Mouse (Mus musculus): Measurements from ENCODE around the gene Nim1k. TPM values are rescaled to one million over a fixed set of nuclear protein-coding genes. Genes with fewer than 3 reads are reported as not detected.
A peak's percentile ranks its signal among the peaks of the same experiment; 100 is the strongest.
"Not testable (repeated sequence)": the region's sequence is repeated elsewhere in the genome, so short reads cannot be mapped to it uniquely, and the experiment has no call there.

Gene Nim1k
- polyA plus RNA-seq, 2 experiments = 1.3 to 2.2 TPM

GRCm38 (mm10) chr13:119708941-119709340, 46.7 kb downstream of the Nim1k start:
- WGBS = 78% methylated on average over 5 of the region's 5 CpGs
- no peak overlapping the region for H3K9ac ChIP-seq (ENCODE audit: low read depth, low read length, severe bottlenecking)

GRCm38 (mm10) chr13:119707906-119708305, 47.8 kb downstream of the Nim1k start:
- 76% methylated on average over 6 of the region's 6 CpGs for WGBS
- Histone ChIP-seq H3K4me1 (ENCODE audit: control insufficient read depth, insufficient read depth, low read length) (no peaks in the 10 kb centered on the region), H3K4me3 (replicated peaks; ENCODE audit: low read length) (no peak overlapping the region), H3K27ac (replicated peaks; ENCODE audit: low read depth, low read length) (no peak overlapping the region), H3K9me3 (ENCODE audit: control insufficient read depth, low read length) (no peaks in the 10 kb centered on the region), H3K4me2 (replicated peaks; ENCODE audit: low read depth, low read length, severe bottlenecking) (no peak overlapping the region), H3K9ac (ENCODE audit: low read depth, low read length, severe bottlenecking) (no peak overlapping the region), H3K27me3 (ENCODE audit: control insufficient read depth, insufficient read depth, low read length) (no peaks in the 10 kb centered on the region), H3K36me3 (ENCODE audit: control insufficient read depth, insufficient read depth, low read length) (peaks cover 68% of the 10 kb centered on the region)
- no peak for TF ChIP-seq POLR2A (IDR thresholded peaks at IDR 0.05; ENCODE audit: borderline replicate concordance, extremely low read depth, insufficient read depth, insufficient read length)
- DNase-seq (ENCODE audit: low spot score) (no peak), ATAC-seq (ENCODE audit: low FRiP score, low read depth) (no peak)

More at GRCm38 (mm10) chr13:119708941-119709340, 46.7 kb downstream of the Nim1k start:
- H3K4me2 ChIP-seq (replicated peaks; ENCODE audit: low read depth, low read length, severe bottlenecking) = no peak overlapping the region
- no peak for TF ChIP-seq POLR2A (IDR thresholded peaks at IDR 0.05; ENCODE audit: borderline replicate concordance, extremely low read depth, insufficient read depth, insufficient read length)
- H3K27ac ChIP-seq (replicated peaks; ENCODE audit: low read depth, low read length) = no peak overlapping the region
- ATAC-seq (ENCODE audit: low FRiP score, low read depth) (no peak), DNase-seq (ENCODE audit: low spot score) (no peak)
- no peak overlapping the region for H3K4me3 ChIP-seq (replicated peaks; ENCODE audit: low read length)
- no peaks in the 10 kb centered on the region for H3K9me3 ChIP-seq (ENCODE audit: control insufficient read depth, low read length)
- H3K27me3 ChIP-seq (ENCODE audit: control insufficient read depth, insufficient read depth, low read length) = no peaks in the 10 kb centered on the region
- H3K36me3 ChIP-seq (ENCODE audit: control insufficient read depth, insufficient read depth, low read length) = peaks cover 58% of the 10 kb centered on the region
- H3K4me1 ChIP-seq (ENCODE audit: control insufficient read depth, insufficient read depth, low read length) = no peaks in the 10 kb centered on the region

- H3K27ac ChIP-seq (replicated peaks; ENCODE audit: low read depth, low read length) = no peak overlapping the region
- H3K27me3 ChIP-seq (ENCODE audit: control insufficient read depth, insufficient read depth, low read length) = no peaks in the 10 kb centered on the region
- no peaks in the 10 kb centered on the region for H3K9me3 ChIP-seq (ENCODE audit: control insufficient read depth, low read length)
- no peak overlapping the region for H3K9ac ChIP-seq (ENCODE audit: low read depth, low read length, severe bottlenecking)
- no peak overlapping the region for H3K4me2 ChIP-seq (replicated peaks; ENCODE audit: low read depth, low read length, severe bottlenecking)
- WGBS = 75% methylated on average over 7 of the region's 7 CpGs
- H3K4me1 ChIP-seq (ENCODE audit: control insufficient read depth, insufficient read depth, low read length) = no peaks in the 10 kb centered on the region
- TF ChIP-seq POLR2A (IDR thresholded peaks at IDR 0.05; ENCODE audit: borderline replicate concordance, extremely low read depth, insufficient read depth, insufficient read length) = no peak
- H3K4me3 ChIP-seq (replicated peaks; ENCODE audit: low read length) = no peak overlapping the region
- H3K36me3 ChIP-seq (ENCODE audit: control insufficient read depth, insufficient read depth, low read length) = peaks cover 78% of the 10 kb centered on the region
- no peak for DNase-seq (ENCODE audit: low spot score)
- ATAC-seq (ENCODE audit: low FRiP score, low read depth) = no peak
Observed at GRCm38 (mm10) chr13:119706953-119707352, 48.7 kb downstream of the Nim1k start.

GRCm38 (mm10) chr13:119706278-119706880, 49.3 kb downstream of the Nim1k start:
- H3K9ac ChIP-seq (ENCODE audit: low read depth, low read length, severe bottlenecking); H3K9me3 ChIP-seq (ENCODE audit: control insufficient read depth, low read length); H3K4me3 ChIP-seq (replicated peaks; ENCODE audit: low read length); H3K4me2 ChIP-seq (replicated peaks; ENCODE audit: low read depth, low read length, severe bottlenecking); H3K4me1 ChIP-seq (ENCODE audit: control insufficient read depth, insufficient read depth, low read length); H3K27me3 ChIP-seq (ENCODE audit: control insufficient read depth, insufficient read depth, low read length); H3K27ac ChIP-seq (replicated peaks; ENCODE audit: low read depth, low read length); DNase-seq (ENCODE audit: low spot score): not testable (repeated sequence)
- ATAC-seq (ENCODE audit: low FRiP score, low read depth) = peak; percentile 61
- 65% methylated on average over 7 of the region's 8 CpGs for WGBS
- H3K36me3 ChIP-seq (ENCODE audit: control insufficient read depth, insufficient read depth, low read length) = peaks cover 79% of the 10 kb centered on the region

- WGBS = 91% methylated on average over 7 of the region's 7 CpGs
- no peak for TF ChIP-seq POLR2A (IDR thresholded peaks at IDR 0.05; ENCODE audit: borderline replicate concordance, extremely low read depth, insufficient read depth, insufficient read length)
- no peak overlapping the region for H3K4me3 ChIP-seq (replicated peaks; ENCODE audit: low read length)
- H3K9ac ChIP-seq (ENCODE audit: low read depth, low read length, severe bottlenecking) = no peak overlapping the region
- H3K36me3 ChIP-seq (ENCODE audit: control insufficient read depth, insufficient read depth, low read length) = peaks cover 82% of the 10 kb centered on the region
- H3K9me3 ChIP-seq (ENCODE audit: control insufficient read depth, low read length) = no peaks in the 10 kb centered on the region
- H3K27me3 ChIP-seq (ENCODE audit: control insufficient read depth, insufficient read depth, low read length) = no peaks in the 10 kb centered on the region
- no peak overlapping the region for H3K4me2 ChIP-seq (replicated peaks; ENCODE audit: low read depth, low read length, severe bottlenecking)
- ATAC-seq (ENCODE audit: low FRiP score, low read depth) (no peak), DNase-seq (ENCODE audit: low spot score) (no peak)
- H3K27ac ChIP-seq (replicated peaks; ENCODE audit: low read depth, low read length) = no peak overlapping the region
- H3K4me1 ChIP-seq (ENCODE audit: control insufficient read depth, insufficient read depth, low read length) = no peaks in the 10 kb centered on the region
Observed at GRCm38 (mm10) chr13:119704280-119704679, 51.4 kb downstream of the Nim1k start.

GRCm38 (mm10) chr13:119698436-119698835, 57.2 kb downstream of the Nim1k start:
- H3K27me3 ChIP-seq (ENCODE audit: control insufficient read depth, insufficient read depth, low read length) = no peaks in the 10 kb centered on the region
- H3K4me3 ChIP-seq (replicated peaks; ENCODE audit: low read length) = no peak overlapping the region
- WGBS = 94% methylated on average over 4 of the region's 4 CpGs
- ATAC-seq (ENCODE audit: low FRiP score, low read depth) = no peak
- no peaks in the 10 kb centered on the region for H3K9me3 ChIP-seq (ENCODE audit: control insufficient read depth, low read length)
- H3K27ac ChIP-seq (replicated peaks; ENCODE audit: low read depth, low read length) = no peak overlapping the region
- H3K4me2 ChIP-seq (replicated peaks; ENCODE audit: low read depth, low read length, severe bottlenecking) = no peak overlapping the region
- H3K36me3 ChIP-seq (ENCODE audit: control insufficient read depth, insufficient read depth, low read length) = peaks cover 40% of the 10 kb centered on the region
- 0 out of 2 replicates have a peak, but pooled peaks cover 5% of the 10 kb centered on the region for H3K4me1 ChIP-seq (ENCODE audit: control insufficient read depth, insufficient read depth, low read length)
- DNase-seq (ENCODE audit: low spot score) = no peak
- TF ChIP-seq POLR2A (IDR thresholded peaks at IDR 0.05; ENCODE audit: borderline replicate concordance, extremely low read depth, insufficient read depth, insufficient read length) = no peak
- no peak overlapping the region for H3K9ac ChIP-seq (ENCODE audit: low read depth, low read length, severe bottlenecking)
